Mouse (Mus musculus): ENCODE measurements at regions not wholly inside any gene's neighbourhood (a gene's known extent, or its start where the extent isn't known, plus 50 kb on each side); places are given as distances from the start of the nearest gene placed in this dataset.

- TF ChIP-seq CTCF (IDR thresholded peaks at IDR 0.05) (no peak), POLR2A (IDR thresholded peaks at IDR 0.05; ENCODE audit: insufficient read depth, low read depth, low read length) (no peak), EP300 (IDR thresholded peaks at IDR 0.05; ENCODE audit: insufficient read depth, low read depth, low read length) (no peak)
These were observed 53.3 kb upstream of the Hmgn3 start for GRCm38 (mm10) chr9:83199771-83200170.

Data from heart, adult 2 months (tissue).